Mouse (Mus musculus): ENCODE data around the gene Cidec.

GRCm38 (mm10) chr6:113380480-113380879, 55.1 kb downstream of the Cidec start:
- TF ChIP-seq EP300 (IDR thresholded peaks at IDR 0.05; ENCODE audit: low read depth in 1 of 2, low read length in 2 of 2) (no peak), E2F4 (IDR thresholded peaks at IDR 0.05; ENCODE audit: borderline replicate concordance, low read depth, low read length) (no peak), MAX (IDR thresholded peaks at IDR 0.05; ENCODE audit: low read length) (no peak)

Measured in MEL (cell line).